Mouse (Mus musculus) embryonic facial prominence, embryonic 13.5 days (tissue): Measurements from ENCODE around the gene Tnfrsf1a. TPM values are rescaled to one million over a fixed set of nuclear protein-coding genes. Genes with fewer than 3 reads are reported as not detected.

Experiments used
- ATAC-seq: fragments of 200-750 bp; cut with Nextera tagmentation; 2 replicates; pipeline ENCODE4 v1.8.0; 2017; ENCODE audit warnings: low read depth; ENCODE audit not compliant: insufficient number of reproducible peaks, insufficient read depth, low FRiP score, low TSS enrichment
- H3K27ac ChIP-seq: fragments of 300-500 bp; sonication (generic); 2 replicates; pipeline ENCODE4 v1.5.1; 2015; ENCODE audit warnings: moderate library complexity, mild to moderate bottlenecking, inconsistent platforms
- H3K27me3 ChIP-seq: fragments of 300-500 bp; sonication (generic); 2 replicates; pipeline ENCODE4 v1.6.1; 2015; ENCODE audit warnings: mild to moderate bottlenecking, inconsistent platforms
- H3K36me3 ChIP-seq: fragments of 300-500 bp; sonication (generic); 2 replicates; pipeline ENCODE4 v1.6.1; 2015; ENCODE audit warnings: mild to moderate bottlenecking, inconsistent platforms
- H3K4me1 ChIP-seq: fragments of 300-500 bp; sonication (generic); 2 replicates; pipeline ENCODE4 v1.6.1; 2015; ENCODE audit warnings: inconsistent platforms
- H3K4me2 ChIP-seq: fragments of 300-500 bp; sonication (generic); 2 replicates; pipeline ENCODE4 v1.6.1; 2015; ENCODE audit warnings: moderate library complexity, mild to moderate bottlenecking, inconsistent platforms
- H3K4me3 ChIP-seq: fragments of 300-500 bp; sonication (generic); 2 replicates; pipeline ENCODE4 v1.5.1; 2015; ENCODE audit warnings: mild to moderate bottlenecking, inconsistent platforms
- H3K9ac ChIP-seq: fragments of 300-500 bp; sonication (generic); 2 replicates; pipeline ENCODE4 v1.6.1; 2015; ENCODE audit warnings: mild to moderate bottlenecking, inconsistent platforms
- H3K9me3 ChIP-seq: fragments of 300-500 bp; sonication (generic); 2 replicates; pipeline ENCODE4 v1.6.1; 2016; ENCODE audit warnings: inconsistent platforms
- WGBS: fragments of 180-500 bp; shearing (Covaris S2); methylation state at CpG from one replicate; pipeline ENCODE4 v1.1.7; 2015; ENCODE audit warnings: mixed read lengths; 5-methylcytosine and 5-hydroxymethylcytosine counted together
- polyA plus RNA-seq: library from polyadenylated mRNA; unstranded; fragments of >200 nt; fragmentation: Nextera tagmentation; extraction: Ambion mirVana; gene quantifications from 2 replicates; pipeline ENCODE4 v1.2.1, GENCODE M21; 2015

Tnfrsf1a gene
- polyA plus RNA-seq, 1 experiment from 2014 or later = 67.9 TPM

DNA sequence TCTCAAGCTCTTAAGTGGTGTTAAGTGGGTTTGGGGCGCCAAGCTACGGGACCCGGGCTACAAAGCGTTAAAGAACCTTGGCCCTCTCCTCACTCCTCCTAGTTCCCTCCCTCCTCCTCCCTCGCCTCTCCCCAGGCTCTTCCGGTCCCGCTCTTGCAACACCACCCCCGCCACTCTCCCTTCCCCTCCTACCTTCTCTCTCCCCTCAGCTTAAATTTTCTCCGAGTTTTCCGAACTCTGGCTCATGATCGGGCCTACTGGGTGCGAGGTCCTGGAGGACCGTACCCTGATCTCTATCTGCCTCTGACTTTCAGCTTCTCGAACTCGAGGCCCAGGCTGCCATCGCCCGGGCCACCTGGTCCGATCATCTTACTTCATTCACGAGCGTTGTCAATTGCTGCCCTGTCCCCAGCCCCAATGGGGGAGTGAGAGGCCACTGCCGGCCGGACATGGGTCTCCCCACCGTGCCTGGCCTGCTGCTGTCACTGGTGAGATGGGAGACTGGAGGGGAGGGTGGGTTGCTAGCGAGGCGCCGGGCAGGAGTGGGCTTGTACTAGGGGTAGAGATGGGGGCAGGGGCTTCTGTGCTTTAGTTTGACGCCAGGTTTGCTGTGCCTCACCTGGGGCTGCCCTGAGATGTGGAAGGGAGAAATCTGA lies 541 bp downstream of the Tnfrsf1a start:
- under 1% methylated on average over 27 of the region's 27 CpGs for WGBS
- H3K4me3 ChIP-seq = peak overlapping the region; percentile 80
- H3K4me2 ChIP-seq = peak overlapping the region; percentile 90
- no peaks in the 10 kb centered on the region for H3K27me3 ChIP-seq
- H3K27ac ChIP-seq = peak overlapping the region; percentile 91
- H3K4me1 ChIP-seq = peaks cover 55% of the 10 kb centered on the region
- no peaks in the 10 kb centered on the region for H3K9me3 ChIP-seq
- peak; percentile 71 for ATAC-seq
- no peaks in the 10 kb centered on the region for H3K36me3 ChIP-seq
- peak overlapping the region; percentile 83 for H3K9ac ChIP-seq

DNA sequence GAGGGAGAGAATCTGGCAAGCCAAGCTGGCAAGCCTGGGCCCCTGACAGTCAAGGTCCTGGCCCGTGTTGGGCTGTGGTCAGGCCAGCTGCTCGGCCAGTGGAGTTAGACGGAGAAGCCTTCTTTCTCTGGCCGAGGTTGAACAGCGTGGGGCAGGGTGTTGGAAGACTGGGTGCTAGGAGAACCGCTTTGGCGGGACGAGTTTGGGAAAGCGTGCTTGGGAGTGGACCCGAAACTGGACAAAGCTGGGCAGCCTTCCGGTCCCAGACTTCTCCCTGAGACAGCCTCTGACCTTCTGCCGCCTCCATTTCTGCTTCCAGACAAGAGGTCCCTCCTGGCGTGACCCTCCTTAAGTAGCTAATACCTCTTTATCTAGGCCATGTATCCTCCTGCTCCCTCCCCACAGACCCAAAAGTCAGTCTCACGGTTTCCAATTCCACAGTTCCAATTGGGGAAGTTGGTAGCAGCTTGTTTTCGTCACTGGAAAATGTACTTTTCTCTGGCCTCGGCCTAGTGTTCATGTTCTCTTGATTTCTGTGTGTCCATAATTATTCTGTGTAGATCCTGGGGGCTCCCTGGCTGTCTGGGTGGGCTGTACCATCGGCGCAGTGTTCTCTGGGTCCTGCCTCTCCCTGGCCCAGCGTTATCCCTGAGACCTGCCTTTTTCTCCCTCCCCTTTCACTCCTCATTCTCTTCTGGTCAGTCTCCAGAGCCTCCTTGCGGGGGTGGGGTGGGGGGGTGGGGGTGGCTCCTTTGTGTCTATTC lies 1.3 kb downstream of the Tnfrsf1a start:
- Histone ChIP-seq H3K4me1 (peaks cover 57% of the 10 kb centered on the region), H3K4me3 (peak overlapping the region; percentile 80), H3K27ac (peak overlapping the region; percentile 91), H3K27me3 (no peaks in the 10 kb centered on the region), H3K36me3 (no peaks in the 10 kb centered on the region), H3K9ac (peak overlapping the region; percentile 83), H3K9me3 (no peaks in the 10 kb centered on the region), H3K4me2 (peak overlapping the region; percentile 90)
- 2% methylated on average over 20 of the region's 20 CpGs for WGBS
- no peak for ATAC-seq

DNA sequence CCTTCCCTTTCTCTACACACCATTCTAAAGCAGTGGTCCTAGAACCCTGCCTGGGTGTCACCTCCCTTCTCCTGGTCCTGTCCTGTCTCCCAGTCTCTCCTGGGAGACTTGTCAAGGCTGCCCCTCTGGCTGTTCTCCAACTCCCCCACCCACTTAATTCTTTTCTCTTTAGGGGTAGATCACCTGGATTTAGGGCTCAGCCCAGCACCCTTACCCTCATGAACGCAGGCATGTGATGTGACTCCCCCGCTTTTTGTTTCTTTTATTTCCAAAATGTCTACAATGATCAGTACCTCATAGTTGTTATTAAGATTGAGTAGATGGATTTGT lies 1.8 kb downstream of the Tnfrsf1a start:
- ATAC-seq = no peak
- H3K4me1 ChIP-seq = peaks cover 63% of the 10 kb centered on the region
- no peaks in the 10 kb centered on the region for H3K36me3 ChIP-seq
- 64% methylated on average over 2 of the region's 2 CpGs for WGBS
- peak overlapping the region; percentile 90 for H3K4me2 ChIP-seq
- peak overlapping the region; percentile 91 for H3K27ac ChIP-seq
- H3K4me3 ChIP-seq = peak overlapping the region; percentile 80
- no peaks in the 10 kb centered on the region for H3K27me3 ChIP-seq
- H3K9me3 ChIP-seq = no peaks in the 10 kb centered on the region
- H3K9ac ChIP-seq = peak overlapping the region; percentile 83

DNA sequence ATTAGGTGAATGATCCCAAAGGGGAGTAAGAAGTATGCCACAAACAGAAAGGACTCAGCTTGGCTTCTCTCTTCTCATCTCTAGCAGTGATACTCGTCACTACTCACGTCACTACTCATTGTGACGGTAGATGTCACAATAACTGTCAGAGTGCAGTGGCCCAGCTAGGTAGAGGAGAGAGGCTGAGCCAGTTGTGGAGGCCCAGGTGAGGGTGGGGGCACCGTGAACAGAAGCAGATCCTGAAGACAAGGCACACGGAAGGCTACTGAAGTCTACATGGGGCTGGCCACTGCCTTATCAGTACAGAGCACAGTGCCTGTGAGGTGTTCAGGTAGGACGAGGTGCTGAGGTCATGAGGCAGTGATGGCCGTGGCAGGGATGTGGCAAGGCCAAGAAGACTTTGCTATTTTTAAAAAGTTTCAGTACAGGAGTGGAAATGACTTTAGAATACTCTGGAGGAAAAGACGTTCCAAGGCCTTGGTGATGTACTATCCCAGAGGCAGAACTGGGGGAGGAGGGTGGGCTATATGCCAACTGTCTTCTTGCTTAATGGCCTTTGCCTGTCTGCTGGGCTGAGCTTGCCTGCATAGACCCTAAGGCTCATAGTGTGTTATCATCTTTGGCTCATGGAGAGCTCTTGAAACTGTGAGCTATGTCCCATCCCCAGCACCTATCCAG lies 2.3 kb downstream of the Tnfrsf1a start:
- no peak overlapping the region for H3K27ac ChIP-seq
- peak overlapping the region; percentile 90 for H3K4me2 ChIP-seq
- peaks cover 68% of the 10 kb centered on the region for H3K4me1 ChIP-seq
- H3K9ac ChIP-seq = 0 out of 2 replicates have a peak overlapping the region, but pooled peaks have one; percentile 46
- WGBS = 59% methylated on average over 8 of the region's 8 CpGs
- no peaks in the 10 kb centered on the region for H3K27me3 ChIP-seq
- peak overlapping the region; percentile 80; the same call in 1 of the 2 replicates for H3K4me3 ChIP-seq
- no peaks in the 10 kb centered on the region for H3K9me3 ChIP-seq
- no peaks in the 10 kb centered on the region for H3K36me3 ChIP-seq
- no peak for ATAC-seq

DNA sequence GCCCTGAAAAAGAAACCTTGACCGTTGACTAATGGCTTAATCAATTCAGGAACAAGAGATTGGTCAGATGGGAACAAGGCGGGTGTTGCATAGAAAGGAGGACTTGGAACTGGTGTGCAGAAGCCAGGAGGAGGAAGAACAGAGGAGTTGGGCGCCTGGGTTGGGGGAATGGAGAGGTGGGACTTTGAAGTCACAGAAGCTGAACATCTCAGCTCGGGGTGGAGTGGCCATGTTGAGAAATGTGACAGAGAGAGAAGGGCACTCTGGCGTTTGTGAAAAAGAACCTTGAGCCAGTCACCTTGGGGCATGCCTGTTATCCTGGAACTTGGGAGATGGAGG lies 2.9 kb downstream of the Tnfrsf1a start:
- peaks cover 69% of the 10 kb centered on the region for H3K4me1 ChIP-seq
- peaks cover under 1% of the 10 kb centered on the region for H3K36me3 ChIP-seq
- no peak overlapping the region for H3K27ac ChIP-seq
- H3K4me3 ChIP-seq = no peak overlapping the region
- H3K9me3 ChIP-seq = no peaks in the 10 kb centered on the region
- 68% methylated on average over 5 of the region's 5 CpGs for WGBS
- H3K27me3 ChIP-seq = no peaks in the 10 kb centered on the region
- H3K4me2 ChIP-seq = peak overlapping the region; percentile 90
- ATAC-seq = no peak
- peak overlapping the region; percentile 46; the same call in 1 of the 2 replicates for H3K9ac ChIP-seq

DNA sequence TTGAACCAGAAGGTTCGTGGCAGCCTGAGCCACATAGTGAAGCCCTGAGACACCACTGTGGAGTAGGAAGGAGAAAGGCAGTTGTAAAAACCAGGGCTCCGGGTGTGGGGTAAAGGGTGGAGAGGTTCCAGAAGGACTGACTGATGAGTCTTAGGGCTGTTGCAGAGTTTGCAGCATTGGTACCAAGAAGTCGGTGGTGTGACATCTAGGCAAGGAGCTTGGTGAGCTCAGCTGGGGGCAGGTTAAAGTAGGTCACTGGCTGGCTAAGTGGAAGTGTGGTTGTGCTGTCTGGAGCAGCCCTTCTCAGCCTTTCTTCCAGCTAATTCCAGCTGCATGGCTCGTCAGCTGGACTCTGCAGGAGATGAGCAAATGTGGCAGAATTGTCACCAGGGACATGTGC lies 3.6 kb downstream of the Tnfrsf1a start:
- H3K4me2 ChIP-seq = no peak overlapping the region
- H3K9me3 ChIP-seq = no peaks in the 10 kb centered on the region
- no peak overlapping the region for H3K9ac ChIP-seq
- H3K4me3 ChIP-seq = no peak overlapping the region
- H3K27ac ChIP-seq = no peak overlapping the region
- H3K4me1 ChIP-seq = peaks cover 69% of the 10 kb centered on the region
- ATAC-seq = no peak
- no peaks in the 10 kb centered on the region for H3K27me3 ChIP-seq
- peaks cover 9% of the 10 kb centered on the region for H3K36me3 ChIP-seq
- WGBS = 49% methylated on average over 4 of the region's 4 CpGs

DNA sequence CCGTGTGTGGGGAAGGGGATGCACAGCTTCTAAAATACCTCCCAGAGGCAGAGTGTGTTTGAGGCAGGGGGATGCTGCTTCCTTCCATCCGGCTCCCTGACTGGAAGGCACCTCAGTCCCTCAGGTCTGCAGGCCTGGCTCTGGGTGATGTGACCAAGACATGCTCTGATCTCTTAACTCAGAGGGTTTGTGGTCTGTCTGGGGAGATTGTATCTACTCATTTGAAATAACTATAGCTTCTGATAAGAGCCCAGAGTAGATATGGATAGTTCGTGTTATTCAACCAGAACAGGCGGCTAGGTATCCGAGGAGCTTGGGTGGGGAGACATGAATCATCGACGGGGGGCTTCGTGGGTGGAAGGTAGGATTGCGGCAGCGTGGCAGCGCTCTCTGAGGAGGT lies 4.1 kb downstream of the Tnfrsf1a start:
- WGBS = 79% methylated on average over 11 of the region's 11 CpGs
- H3K4me2 ChIP-seq = no peak overlapping the region
- H3K4me3 ChIP-seq = no peak overlapping the region
- no peak overlapping the region for H3K27ac ChIP-seq
- H3K4me1 ChIP-seq = peaks cover 69% of the 10 kb centered on the region
- H3K27me3 ChIP-seq = no peaks in the 10 kb centered on the region
- peaks cover 13% of the 10 kb centered on the region for H3K36me3 ChIP-seq
- H3K9ac ChIP-seq = no peak overlapping the region
- H3K9me3 ChIP-seq = no peaks in the 10 kb centered on the region
- ATAC-seq = no peak

DNA sequence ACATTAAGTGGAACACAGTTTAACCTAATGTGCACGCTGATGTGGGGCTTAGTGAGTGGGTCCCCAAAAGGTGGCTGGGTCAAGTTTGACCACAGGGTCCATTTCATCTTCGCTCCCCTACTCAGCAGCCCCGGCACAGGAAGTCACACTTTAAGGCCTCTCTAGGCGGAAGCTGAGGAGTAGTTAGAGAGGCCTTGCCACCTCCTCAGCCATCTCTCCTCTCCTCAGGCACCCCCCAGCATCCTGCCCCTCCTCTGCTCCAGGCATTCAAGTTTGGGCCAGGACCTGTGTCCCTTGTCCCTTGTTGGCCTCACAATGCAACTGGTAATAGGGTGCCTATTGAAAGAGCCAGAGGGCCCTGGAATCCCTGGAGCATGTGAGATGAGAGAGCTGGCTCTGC lies 4.5 kb downstream of the Tnfrsf1a start:
- no peak overlapping the region for H3K9ac ChIP-seq
- peaks cover 65% of the 10 kb centered on the region for H3K4me1 ChIP-seq
- H3K27ac ChIP-seq = peak overlapping the region; percentile 28; the same call in 1 of the 2 replicates
- no peak overlapping the region for H3K4me3 ChIP-seq
- ATAC-seq = no peak
- H3K4me2 ChIP-seq = peak overlapping the region; percentile 45; the same call in 1 of the 2 replicates
- peaks cover 17% of the 10 kb centered on the region for H3K36me3 ChIP-seq
- no peaks in the 10 kb centered on the region for H3K27me3 ChIP-seq
- 88% methylated on average over 4 of the region's 4 CpGs for WGBS
- H3K9me3 ChIP-seq = no peaks in the 10 kb centered on the region

DNA sequence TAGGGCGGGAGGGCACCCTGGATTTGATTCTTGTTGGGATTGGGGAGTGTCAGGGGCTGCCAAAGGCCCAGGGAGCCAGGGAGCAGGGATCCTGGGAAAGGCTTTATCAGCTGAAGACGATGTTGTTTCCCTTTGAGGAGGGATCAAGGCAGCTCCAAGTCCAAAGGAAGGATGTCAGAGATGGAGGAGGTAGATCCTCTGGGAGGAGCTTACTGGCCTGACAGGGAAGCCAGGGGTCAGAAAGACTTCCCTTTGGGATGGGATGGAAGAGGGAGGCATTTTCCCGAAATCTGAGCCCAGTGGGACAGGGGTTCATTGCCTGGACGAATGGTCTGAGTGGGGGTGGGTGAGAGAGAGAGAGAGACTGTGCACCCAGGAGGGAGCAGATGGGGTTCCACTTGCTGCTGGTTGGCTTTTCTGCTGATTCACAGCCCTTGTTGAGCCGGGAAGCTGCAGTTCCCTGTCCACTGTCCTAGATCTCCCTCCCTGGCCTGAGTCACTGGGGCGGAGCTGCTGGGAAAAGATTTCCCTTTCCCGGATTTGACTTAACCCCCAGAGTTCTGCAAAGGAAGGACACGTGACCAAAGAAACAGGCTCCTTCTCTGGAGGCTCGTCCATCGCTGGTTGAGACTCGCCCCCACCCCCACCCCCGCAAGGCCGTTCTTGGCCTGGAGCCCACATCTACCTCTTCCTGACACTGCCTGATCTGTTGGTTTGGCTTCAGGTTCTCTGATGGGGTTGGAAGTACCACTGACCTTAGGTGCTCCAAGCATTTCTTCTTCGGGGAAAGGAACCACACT lies 5.4 kb downstream of the Tnfrsf1a start:
- Histone ChIP-seq H3K4me3 (peak overlapping the region; percentile 18), H3K9me3 (no peaks in the 10 kb centered on the region), H3K27ac (peak overlapping the region; percentile 64; the same call in 1 of the 2 replicates), H3K4me2 (peak overlapping the region; percentile 45), H3K9ac (0 out of 2 replicates have a peak overlapping the region, but pooled peaks have one; percentile 59), H3K4me1 (peaks cover 59% of the 10 kb centered on the region), H3K36me3 (peaks cover 26% of the 10 kb centered on the region), H3K27me3 (no peaks in the 10 kb centered on the region)
- WGBS = 11% methylated on average over 14 of the region's 14 CpGs
- no peak for ATAC-seq

DNA sequence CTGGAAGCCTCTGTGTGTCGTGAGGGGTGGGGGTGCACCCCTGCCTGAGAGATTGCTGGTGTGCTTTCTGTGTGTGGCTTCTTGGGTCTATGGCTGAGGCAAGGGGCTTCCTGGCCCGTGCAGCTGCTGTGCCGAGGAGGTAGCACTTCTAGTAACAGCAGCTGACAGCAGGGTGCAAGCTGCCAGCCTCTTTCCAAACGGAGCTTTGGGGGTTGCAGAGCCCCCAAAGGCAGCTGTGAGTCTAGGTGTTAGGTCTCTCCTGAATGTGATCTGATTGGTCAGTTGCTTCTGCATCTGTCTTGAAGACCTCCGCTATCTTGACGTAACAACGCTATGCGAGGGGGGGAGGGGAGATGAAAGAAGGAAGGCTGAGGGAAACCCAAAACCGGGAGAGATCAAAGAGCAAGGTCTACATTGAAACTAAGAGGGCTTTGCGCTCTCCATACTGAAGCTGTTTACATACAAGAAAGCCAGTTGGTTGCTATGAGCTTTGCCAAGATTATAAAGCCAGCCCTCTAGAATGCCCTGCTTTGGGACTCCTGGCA lies 6.1 kb downstream of the Tnfrsf1a start:
- H3K9me3 ChIP-seq = no peaks in the 10 kb centered on the region
- peak overlapping the region; percentile 18 for H3K4me3 ChIP-seq
- H3K27ac ChIP-seq = peak overlapping the region; percentile 64; the same call in 1 of the 2 replicates
- H3K9ac ChIP-seq = peak overlapping the region; percentile 59; the same call in 1 of the 2 replicates
- 3% methylated on average over 10 of the region's 10 CpGs for WGBS
- peak overlapping the region; percentile 45 for H3K4me2 ChIP-seq
- no peaks in the 10 kb centered on the region for H3K27me3 ChIP-seq
- ATAC-seq = no peak
- H3K4me1 ChIP-seq = peaks cover 59% of the 10 kb centered on the region
- peaks cover 33% of the 10 kb centered on the region for H3K36me3 ChIP-seq

DNA sequence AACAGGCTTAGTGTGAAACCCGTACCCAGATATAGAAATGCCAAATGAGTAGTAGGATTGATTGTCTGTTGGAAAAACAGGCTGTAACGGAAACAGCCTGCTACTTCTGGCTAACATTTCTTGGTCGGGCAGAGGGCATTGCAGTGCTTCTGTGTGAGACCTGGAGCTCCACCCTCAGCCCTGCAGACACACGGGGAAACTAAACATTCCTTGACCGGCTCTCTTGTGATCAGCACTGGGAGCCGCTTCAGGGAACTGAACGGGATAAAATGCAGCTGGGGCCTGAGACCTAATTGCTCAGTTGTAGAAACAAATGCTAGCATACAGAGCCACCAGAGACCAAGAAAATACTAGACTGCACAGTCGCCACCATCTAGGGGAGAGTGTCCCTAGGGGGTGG lies 7.1 kb downstream of the Tnfrsf1a start:
- no peak for ATAC-seq
- H3K36me3 ChIP-seq = peaks cover 43% of the 10 kb centered on the region
- WGBS = 28% methylated on average over 8 of the region's 8 CpGs
- no peak overlapping the region for H3K4me2 ChIP-seq
- H3K4me1 ChIP-seq = peaks cover 52% of the 10 kb centered on the region
- no peak overlapping the region for H3K9ac ChIP-seq
- H3K27ac ChIP-seq = no peak overlapping the region
- H3K27me3 ChIP-seq = no peaks in the 10 kb centered on the region
- H3K4me3 ChIP-seq = no peak overlapping the region
- no peaks in the 10 kb centered on the region for H3K9me3 ChIP-seq
